Mouse (Mus musculus): ENCODE results near the gene Nbea.

Nbea gene

DNA sequence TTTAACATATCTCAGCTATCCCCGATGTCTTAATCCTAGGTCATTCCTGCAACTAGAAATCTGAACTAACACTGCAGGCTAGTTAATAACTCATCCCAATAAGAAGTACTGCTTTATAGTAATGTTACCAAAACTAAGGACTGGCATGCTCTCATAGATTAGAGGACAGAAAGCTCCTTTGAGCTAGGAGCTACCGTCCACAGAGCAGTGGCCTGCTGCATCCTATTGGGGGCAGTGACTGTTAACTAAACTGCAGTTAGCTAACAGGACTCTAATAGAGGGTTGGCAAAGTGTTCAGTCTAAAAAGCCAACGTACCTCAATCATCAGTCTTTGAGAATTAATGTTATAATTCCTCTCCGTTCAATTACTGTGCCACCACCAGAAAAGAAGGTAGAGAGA lies 348.3 kb downstream of the Nbea start:
- in situ Hi-C loops (cut with MboI, MseI) = no loop called here

DNA sequence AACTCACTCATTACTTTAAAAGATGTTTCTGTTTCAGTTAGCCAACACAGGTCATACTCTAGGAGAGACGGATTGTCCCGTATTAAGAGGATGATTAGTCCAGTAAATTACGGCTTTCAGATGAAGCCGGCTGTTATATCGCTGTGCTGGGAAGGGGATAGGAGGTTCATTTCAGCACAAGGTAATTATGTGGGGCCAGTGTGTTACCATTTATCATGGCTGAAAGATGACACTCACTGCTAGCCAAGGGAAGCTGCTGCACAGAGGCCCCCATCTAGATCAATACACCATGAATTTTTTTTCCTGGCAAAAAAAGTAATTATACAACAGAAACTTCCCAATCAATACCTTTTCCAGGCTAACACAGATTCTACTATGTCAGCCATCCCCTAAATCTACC lies 353.3 kb downstream of the Nbea start:
- in situ Hi-C loops (cut with MboI, MseI) = no loop called here

DNA sequence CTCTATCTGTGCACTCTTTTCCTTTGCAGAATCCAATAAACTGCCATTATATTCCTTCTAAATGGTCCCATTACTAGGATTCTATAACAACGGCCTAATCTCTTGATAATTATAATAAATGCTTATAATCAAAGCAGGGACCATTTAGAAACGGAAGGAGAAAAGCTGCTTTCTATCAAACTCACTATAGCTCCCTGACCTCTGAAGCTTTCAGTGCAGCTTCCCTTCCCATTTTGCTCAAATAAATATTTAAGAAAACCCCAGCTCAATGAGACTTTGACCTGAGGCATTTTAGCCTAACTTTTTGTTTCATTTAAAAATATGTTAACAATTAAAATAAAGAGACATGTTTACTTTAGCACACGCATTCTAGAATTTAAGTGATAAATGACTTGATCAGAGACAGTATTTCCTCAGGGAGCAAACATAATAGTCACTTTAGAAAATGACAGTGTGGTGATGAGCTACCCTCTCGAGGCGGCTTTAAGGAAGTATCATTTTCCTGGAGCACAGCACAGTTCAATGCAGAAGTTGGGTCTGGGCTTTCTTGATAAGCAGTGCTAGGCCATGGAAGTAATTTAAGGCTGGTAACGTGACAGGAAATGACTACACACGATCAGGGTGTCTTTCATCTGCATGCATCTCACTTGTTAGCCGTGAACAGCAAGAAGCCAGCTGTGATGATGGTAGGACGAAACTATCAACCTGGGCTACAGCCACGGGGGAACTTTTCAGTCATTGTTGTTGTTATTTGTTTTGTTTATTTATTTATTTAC lies 354.8 kb downstream of the Nbea start:
- in situ Hi-C loops (cut with MboI, MseI) = no loop called here

DNA sequence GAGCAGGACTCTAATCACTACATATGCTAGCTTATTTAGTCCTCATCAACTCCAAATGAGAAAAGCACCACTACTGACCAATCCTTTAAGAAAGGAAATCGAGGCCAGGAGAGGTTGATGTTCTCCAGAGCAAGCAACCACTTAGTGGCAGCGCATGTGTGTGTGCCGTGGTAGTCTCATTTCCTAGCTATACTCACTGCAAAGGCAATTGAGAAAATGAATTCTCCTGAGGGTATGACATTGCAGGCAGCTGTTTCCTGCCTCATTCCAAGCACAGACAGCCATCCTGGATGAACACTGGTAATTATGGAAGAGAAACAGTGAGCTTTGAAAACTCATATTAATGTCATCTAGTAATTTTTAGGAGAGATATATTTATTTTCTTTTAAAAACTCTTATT lies 358.6 kb downstream of the Nbea start:
- in situ Hi-C loops (cut with MboI, MseI) = no loop called here

DNA sequence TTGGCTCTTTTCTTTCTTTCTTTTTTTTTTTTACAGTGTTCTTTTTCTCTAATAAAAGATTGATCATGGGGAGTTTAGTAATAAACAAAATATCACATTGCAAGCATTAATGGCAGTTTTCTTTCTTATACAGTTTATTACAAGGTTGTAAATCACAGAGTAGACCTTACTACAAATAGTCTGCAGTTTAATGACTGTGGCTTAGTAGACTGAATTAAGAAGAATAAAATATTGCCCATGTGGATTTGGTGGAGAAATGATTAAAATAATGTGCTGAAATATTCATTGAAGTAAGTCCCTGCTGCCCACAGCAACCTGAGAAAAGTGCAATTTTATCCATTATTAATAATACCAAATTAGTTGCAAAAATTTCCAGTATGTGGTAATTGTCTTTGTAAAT lies 363.9 kb downstream of the Nbea start:
- in situ Hi-C loops (cut with MboI, MseI) = no loop called here

DNA sequence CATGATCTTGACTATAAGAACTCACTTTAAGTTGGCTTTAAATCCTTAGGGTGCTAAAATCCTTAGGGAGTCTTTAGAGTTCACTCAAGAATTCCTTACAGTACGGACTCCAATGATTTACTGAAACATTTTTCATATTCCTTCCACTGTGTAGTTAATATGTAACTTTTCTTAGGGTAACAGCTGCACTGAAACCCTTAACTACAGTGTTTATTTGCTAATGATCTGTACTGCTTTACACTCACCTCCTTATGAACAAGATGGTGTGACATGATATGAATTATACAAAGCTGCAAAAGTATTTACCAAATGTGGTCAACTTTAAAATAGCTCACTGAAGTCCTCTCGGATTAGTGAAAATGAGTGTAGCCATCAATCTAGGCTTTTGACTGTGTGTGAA lies 365.4 kb downstream of the Nbea start:
- in situ Hi-C loops (cut with MboI, MseI) = no loop called here

DNA sequence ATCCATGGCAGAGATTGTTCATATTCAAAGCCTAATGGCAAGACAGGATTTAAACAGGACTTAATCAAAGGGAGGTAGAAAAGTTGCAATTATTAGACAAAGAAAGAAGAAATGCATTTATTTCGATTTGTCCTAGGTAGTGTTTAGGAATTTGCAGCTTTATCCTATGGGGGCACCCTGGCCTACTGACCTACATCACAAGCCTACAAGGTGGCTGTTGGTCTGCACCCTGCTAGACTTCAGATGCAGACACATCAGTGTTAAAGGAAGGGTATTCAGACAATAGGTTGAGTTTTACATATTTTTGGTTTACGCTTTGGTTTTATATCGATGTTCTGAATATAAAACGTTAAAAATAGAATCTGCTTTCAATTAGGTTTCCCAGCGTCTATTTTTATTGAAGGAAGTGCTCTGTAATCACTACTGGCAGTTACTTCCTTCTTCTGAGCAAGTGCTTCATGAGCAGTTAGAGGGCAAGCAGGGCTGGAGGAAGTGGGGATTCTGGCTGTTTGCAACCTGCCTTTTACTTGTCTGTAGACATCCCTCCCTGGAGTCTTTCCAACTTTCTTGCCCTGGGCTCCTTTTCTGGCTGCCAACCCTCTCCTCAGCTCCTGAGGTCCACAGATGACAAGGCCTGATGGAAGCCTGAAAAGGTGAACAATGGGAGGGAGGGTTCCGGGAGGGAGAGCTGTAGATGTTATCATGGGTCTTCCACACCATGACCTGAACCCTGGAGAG lies 366.7 kb downstream of the Nbea start:
- in situ Hi-C loops (cut with MboI, MseI) = no loop called here

DNA sequence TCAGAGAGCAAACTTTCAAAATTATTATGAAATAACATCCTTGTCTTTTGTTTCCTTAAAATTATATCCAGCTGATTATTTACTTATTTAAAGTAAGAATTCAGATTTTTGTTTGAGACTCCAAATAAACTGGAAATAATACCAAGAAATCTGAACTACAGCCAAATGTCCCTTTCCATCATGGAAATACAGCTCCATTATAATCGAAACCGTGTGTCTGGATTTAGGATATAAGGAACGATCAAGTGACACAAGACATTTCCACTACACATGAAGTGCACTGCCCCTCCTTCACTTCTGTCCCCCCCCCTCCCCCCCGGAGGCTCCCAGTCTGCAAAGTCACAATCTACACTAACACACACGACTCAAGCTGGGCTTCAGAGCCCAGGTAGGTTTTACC lies 367.4 kb downstream of the Nbea start:
- in situ Hi-C loops (cut with MboI, MseI) = no loop called here

DNA sequence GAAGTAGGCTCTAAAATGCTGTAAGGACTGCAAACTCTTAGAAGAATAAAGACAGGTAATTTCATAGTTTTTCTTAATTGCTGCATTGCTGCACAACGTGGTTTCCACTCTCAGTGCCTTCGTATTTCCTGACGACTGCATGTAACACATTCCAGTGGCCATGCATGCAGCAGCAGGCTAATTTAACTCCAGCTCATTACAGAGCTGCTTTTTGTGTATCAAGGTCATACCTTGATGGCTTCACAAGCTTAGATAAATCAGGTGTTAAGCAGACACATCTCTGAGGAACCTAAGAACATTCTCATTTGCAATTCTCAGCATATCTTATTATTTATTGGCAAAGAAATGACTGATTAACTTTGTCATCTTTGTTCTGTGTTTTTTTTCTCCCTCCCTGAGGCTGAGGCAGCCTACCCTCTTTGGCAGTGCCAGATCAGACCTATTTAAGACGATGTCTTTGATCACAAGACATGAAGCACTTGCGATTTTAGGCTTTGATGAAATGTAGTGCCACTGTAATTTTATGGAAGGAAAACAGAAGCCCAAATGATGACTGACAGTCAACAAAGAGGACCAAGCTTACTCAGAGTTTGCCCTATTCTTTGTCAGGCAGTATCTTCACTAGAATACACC lies 368.4 kb downstream of the Nbea start:
- in situ Hi-C loops (cut with MboI, MseI) = no loop called here

DNA sequence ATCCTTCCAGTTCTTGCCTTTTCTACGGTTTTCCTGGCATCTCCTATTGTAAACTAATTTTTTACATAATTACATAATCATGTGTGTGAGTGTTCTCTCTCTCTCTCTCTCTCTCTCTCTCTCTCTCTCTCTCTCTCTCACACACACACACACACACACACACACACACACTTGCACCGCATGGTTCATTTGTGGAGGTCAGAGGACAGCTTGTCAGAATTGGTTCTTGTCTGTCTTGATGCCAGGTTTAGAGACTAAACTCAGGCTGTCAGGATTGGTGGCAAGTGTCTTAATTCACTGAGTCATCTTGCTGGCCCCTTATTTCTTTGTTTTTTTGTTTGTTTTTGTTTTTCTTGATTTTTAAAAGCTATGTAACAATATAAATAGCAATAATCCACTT lies 388.7 kb downstream of the Nbea start:
- in situ Hi-C loops (cut with MboI, MseI) = no loop called here

DNA sequence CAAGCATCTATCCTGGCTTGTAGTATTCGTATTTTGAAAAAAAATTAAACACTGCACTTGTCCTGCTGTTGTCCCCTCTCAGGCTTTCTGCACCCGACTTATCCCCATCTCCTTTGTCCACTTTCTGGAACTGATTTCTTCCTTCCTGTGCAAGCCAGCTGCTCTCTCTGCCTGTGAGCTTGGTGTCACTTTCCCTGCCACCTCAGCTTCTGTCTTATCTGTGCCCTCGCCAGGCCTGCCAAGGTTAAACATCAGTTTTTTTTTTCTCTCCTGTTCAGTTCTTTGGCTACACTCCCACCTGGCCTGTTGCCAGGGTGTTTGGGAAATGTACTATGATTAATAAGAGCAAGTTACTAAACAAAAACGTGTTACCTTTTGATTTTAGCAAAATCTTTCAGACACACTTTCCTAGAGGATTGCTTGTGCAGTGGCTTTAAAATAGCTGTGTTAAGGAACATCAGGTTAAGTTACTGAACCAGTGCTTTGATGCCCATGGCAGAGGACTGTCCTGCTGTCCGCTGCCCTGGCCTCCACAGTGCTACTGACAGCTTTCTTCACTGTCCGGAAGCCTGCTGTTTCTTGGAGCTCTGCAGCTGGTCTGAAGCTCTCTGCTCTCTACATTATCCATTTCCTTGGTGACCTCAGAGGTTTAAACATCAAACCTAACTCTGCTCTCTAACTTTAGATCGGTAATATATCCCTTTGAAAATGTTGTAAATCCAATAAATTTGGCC lies 389.5 kb downstream of the Nbea start:
- in situ Hi-C loops (cut with MboI, MseI) = no loop called here

DNA sequence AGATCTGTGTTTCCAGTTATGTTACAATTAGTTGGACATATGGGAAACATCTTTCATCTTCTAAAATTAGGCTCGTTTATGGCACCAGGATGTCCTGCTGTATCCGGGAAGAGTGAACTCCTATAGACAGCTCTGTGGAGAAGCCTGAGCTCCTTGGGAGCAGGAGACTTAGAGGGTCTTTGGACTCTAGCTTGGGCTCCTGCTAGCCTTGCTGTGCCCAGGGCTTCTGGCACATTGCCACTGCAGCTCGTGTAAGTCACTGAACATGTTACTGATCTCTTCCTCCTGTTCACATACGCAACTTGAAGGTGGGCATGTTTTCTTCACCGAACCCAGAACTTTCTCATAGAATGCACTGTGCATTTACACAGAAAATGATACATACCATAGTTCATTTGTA lies 391.2 kb downstream of the Nbea start:
- in situ Hi-C loops (cut with MboI, MseI) = no loop called here

DNA sequence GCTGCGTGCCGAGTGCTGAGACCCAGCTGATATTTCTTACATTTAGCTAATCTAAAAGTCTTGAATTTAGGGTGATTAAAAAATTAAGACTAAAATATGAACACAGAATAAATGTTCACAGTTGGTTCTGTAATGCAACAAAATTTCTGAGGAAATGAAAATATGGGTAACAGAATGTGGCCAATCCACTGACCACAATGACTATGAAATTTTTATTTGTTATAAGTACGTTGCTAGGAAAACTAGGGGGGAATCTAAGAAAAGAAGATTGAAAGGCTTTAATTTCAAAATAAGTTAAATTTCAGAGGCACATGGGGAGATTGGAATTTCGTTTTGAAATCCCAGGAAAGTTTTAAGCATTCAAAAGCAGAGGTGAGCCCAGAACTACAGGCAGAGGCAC lies 392.9 kb downstream of the Nbea start:
- in situ Hi-C loops (cut with MboI, MseI) = no loop called here

DNA sequence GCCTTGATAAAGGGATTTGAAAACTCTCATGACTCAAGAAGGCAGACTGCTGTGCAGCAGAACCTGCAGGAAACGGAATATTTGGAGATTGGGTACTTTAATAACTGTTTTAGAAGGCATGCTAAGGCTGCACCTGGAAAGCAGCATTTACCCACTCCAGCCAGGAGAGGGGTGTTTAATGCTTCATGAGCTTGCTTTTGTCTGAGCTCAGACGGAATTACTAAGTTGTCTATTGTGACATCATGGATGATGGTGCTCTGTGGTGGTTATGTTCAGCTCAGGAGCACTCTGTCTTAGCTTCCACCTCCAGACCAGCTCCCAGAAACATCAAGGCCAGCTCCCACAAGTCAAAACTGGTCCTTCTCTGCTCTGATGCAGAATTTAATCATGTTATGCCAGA lies 393.6 kb downstream of the Nbea start:
- in situ Hi-C loops (cut with MboI, MseI) = loop anchor here in 1 of 2 experiments (10.0 kb wide), 1 partner anchor 145 kb away; no protein-coding TSS in a partner anchor

DNA sequence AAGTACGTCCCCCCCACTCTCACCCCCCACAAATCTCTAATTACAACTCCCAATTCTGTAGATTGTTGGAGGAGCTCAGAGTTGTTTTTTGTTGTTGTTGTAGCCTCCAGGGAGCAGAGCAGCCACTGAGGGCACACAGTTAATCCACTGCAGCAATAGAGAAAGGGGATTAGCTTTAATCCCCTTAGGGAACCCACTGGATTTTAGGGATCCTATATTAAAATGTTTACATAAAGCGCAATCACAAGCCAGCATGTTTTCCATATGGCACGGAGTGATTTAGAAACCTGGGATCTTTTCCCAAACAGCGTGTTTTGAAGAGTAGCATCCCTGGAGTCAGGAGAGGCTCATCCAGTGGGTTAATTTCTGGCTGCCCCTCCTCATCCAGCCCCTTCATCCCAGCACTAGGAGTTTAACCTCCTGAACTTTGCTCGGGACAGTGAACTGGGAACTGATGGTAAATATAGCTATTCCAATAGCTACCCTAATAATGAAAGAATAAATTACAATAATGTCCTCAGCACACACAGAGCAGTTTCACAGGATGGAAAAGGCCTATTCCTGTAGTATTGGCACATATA lies 394.8 kb downstream of the Nbea start:
- in situ Hi-C loops (cut with MboI, MseI) = loop anchor here in 1 of 2 experiments (10.0 kb wide), 1 partner anchor 144 kb away; no protein-coding TSS in a partner anchor

DNA sequence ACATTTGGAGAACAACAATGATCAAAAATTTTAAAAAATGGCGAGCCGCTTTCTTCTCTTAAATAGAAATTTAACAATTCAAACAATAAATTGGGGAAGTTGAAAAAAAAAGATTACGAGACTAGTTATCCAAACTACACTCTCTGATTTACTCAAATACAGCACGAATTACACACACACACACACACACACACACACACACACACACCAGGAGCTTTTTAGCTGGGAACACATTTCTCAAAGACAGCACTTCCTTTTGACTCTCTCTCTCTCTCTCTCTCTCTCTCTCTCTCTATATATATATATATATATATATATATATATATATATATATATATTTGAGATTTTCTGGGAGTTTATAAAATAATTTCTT lies 395.3 kb downstream of the Nbea start:
- in situ Hi-C loops (cut with MboI, MseI) = loop anchor here in 1 of 2 experiments (10.0 kb wide), 1 partner anchor 143 kb away; no protein-coding TSS in a partner anchor

DNA sequence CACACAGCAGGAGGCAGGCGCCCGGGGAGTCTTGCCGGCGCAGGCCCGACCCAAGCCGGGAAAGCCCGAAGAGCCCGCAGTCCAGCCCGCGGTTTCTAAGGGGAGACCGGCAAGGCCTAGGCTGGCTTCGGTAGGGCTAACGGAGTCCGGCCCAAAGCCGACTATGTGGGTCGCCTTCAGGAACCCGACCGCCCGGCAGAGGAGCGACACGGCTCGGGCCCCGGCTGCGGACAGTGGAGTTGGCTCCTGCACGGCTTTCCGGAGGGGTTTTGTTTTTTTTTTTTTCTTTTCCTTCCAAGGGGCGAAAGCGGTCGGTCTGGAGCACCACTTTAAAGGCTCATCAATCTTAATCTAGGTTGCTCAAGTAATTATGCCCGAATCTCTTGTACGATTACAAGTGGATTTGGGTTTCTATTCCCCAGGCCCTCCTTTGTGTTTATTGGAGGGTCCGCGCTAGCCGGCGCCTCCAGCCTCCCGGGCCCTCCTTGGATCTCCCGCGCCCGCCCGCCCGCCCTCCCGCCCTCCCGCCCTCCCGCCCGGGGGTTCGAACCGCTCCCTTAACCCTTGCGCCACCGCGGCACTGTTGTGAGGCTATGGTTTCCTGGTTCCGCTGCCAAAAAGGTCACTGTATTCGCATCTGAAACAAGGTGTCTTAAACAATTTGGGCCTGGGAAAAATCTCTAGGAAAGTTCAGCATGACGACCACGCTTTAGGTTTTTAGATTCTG lies 395.9 kb downstream of the Nbea start:
- in situ Hi-C loops (cut with MboI, MseI) = loop anchor here in 1 of 2 experiments (10.0 kb wide), 1 partner anchor 143 kb away; no protein-coding TSS in a partner anchor

DNA sequence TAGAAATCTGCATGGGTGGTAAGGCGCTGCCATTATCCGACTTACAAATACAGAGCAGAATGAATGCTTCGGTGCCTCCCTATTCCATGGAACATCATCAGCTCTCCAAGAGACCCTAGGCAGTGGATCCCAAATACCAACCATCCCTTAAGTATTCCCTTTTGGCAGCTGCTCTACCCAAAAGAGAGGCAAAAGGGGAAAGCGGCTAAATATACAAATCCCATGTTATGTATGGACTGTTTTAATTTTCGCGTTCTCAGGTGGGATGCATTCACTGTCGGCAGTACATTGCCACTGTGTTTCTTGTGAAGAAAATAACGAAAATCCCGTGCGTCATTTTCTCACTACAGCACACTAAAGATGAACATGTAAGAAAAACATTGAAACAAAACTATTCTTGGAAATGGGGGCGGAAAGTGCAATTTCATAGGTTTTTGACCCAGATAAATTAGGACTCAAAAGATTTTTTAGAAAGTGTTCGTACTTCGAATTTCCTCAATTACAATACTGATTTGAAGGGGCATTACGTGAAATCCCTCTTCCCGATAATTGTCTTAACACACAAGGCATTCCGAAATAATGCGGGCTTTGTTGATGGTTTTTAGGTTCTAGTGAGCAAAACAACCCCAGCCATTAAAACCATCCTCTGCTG lies 396.5 kb downstream of the Nbea start:
- in situ Hi-C loops (cut with MboI, MseI) = loop anchor here in 1 of 2 experiments (10.0 kb wide), 1 partner anchor 142 kb away; no protein-coding TSS in a partner anchor

DNA sequence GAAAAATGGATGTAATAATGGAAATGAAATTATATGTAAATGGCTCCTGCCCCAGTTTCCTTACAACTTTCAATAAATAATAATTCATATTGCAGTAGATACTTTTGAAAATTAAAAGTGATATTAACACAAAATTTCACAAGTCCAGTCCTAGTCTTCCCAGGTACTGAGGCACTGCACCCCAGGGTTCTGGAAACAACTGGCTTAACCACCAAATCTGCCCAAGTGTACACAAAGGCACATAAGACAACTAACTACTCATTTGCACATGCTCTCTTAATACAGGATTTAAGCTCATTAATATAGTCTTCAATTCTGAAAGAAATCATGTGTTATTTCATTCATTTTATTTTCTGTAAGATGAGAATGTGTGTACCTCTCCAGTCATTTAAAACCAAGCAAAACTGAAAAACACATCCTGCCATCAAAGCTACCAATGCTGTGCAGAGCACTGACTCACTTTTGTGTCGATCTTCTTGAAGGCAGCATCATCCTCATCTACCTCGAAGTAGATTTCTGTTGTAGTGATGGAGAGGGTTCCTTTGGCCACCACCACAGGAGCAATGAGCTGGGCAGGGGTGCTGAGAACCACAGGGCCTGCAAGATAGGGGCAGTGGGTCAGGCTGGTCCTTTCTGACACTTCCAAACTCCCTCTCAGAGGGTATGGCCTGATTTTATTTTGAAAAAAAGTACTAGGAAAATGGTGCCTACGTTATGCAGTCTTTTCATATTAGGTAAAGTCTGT lies 397.3 kb downstream of the Nbea start:
- in situ Hi-C loops (cut with MboI, MseI) = loop anchor here in 1 of 2 experiments (10.0 kb wide), 1 partner anchor 141 kb away; no protein-coding TSS in a partner anchor

All from T-helper 17 cell (primary cell).